Mouse (Mus musculus): Measurements from ENCODE around the gene Polm.

Gene Polm

GRCm38 (mm10) chr11:5855481-5855880 lies 17.7 kb upstream of the Polm start:
- in situ Hi-C loops (cut with MboI, MseI) = no loop called here

DNA sequence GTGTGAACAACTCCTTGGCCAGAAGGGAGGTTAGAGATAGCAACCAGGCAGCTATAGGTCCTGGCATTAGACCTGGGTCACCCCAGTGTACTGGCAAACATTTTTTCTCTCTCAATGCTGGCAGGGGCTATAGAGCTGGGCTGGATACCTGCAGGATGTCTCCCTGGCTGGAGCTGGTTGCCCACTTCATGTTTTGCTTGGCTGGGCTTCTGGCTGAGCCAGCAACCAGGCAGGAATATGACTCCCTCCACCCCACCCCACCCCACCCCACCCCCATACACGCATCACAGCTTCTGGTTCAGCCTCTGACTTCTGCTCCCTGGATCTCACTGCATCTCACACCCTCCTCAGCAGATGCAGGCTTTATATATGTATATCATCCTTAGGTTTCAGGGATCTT lies 14.5 kb upstream of the Polm start:
- in situ Hi-C loops (cut with MboI, MseI) = loop anchor here (5.0 kb wide), 1 partner anchor 55 kb away; no protein-coding TSS in a partner anchor

- in situ Hi-C loops (cut with MboI, MseI) = loop anchor here (5.0 kb wide), 1 partner anchor 56 kb away; no protein-coding TSS in a partner anchor
These were observed 13.4 kb upstream of the Polm start for GRCm38 (mm10) chr11:5851021-5851736.

DNA sequence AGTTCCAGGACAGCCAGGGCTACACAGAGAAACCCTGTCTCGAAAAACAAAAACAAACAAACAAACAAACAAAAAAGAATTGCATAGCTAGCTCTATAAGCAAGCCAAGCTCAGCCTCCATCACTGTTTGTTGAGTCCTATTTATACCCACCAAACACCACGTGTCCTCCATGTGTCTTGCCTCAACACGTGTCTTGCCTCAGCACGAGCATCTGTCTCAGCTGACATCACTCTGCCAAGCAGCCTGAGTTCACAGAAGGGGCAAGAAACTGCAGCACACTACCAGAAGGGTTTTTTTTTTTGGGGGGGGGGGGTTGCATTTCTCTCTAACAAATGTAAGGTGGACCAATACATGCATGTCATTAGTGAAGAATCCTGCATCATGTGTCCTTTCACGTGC lies 12.6 kb upstream of the Polm start:
- in situ Hi-C loops (cut with MboI, MseI) = loop anchor here (5.0 kb wide), 1 partner anchor 57 kb away; no protein-coding TSS in a partner anchor

DNA sequence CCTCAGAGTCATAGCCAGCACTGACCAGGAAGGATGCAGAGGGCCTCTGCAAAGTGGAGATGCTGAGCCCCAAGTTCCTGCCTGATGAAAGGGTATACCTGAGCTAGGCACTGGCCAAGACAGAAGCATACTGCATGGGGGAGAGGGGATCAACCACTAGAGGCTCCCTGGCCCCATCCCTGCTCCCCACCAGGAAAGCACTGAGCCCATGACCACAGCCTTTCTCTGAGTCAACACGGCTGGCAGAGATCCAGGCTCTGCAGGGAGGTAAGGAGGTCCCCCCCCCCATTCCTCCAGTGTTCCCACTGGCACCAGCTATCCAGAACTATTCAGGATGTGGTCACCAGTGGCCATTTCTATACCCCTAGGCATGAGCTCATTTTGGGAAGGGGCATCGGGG lies 11.5 kb upstream of the Polm start:
- in situ Hi-C loops (cut with MboI, MseI) = loop anchor here (5.0 kb wide), 1 partner anchor 52 kb away; no protein-coding TSS in a partner anchor

- in situ Hi-C loops (cut with MboI, MseI) = loop anchor here (5.0 kb wide), 1 partner anchor 51 kb away; no protein-coding TSS in a partner anchor
These were observed 10.9 kb upstream of the Polm start for GRCm38 (mm10) chr11:5848741-5849140.

- in situ Hi-C loops (cut with MboI, MseI) = loop anchor here (5.0 kb wide), 1 partner anchor 49 kb away; no protein-coding TSS in a partner anchor
These were observed 9.0 kb upstream of the Polm start for GRCm38 (mm10) chr11:5846639-5847345.

GRCm38 (mm10) chr11:5843131-5843530 lies 5.3 kb upstream of the Polm start:
- in situ Hi-C loops (cut with MboI, MseI) = no loop called here

DNA sequence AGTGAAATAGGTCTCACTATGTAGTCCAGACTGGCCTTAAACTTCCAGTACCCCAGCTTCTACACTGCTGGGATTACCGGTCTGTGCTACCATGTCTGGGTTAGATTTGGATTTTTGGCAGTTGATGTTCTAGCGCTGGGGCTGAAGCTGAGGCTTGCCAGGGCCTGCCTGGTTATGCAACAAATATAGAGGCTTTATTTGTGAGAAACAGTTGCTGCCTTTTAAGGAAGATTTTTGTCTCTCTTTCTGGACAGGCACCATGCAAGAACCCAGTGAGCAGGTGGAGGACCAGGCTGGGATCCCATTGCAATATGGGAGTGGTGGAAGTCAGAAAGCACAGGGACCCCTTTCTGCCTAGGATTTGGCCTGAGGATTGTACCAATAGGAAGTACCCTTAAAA lies 3.9 kb upstream of the Polm start:
- in situ Hi-C loops (cut with MboI, MseI) = no loop called here

DNA sequence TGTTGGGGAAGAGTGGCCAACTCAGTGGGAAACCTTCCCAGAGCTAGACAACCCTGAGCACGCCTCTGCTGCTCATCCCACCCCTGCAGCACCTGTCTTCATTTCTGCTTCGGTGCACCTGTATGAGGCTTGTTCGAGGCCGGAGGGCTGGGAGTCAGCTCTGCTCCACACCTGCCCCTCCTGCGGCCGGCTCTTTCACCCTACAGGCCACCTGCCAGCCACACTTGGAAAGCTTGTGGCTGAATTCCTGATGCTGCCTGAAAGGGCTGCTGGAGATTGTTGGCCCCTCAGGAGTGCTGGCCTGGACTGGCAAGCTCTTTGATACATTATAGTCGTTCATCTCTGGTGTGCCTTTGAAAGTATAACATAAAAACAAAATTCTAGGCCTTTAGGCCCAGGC lies 2.5 kb upstream of the Polm start:
- in situ Hi-C loops (cut with MboI, MseI) = no loop called here

DNA sequence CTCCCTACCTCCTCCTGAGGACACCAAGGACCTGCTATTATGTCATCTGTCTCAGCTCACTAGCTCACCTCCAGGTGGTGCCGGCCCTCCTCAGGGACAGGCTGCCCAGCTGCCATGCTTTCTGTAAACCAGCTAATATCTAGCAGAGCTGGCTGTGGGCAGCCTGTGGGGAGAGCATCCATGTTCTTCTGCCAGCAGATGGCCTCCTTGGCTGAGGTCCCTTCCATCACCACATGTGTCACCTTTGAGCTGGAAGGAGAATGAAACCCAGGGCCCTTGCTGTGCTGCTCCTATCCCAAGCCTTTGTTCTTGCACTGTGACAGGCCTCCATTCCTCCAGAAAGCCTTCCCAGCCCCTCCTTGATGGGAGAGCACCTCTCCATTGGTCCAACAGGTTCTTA lies 1.7 kb downstream of the Polm start:
- in situ Hi-C loops (cut with MboI, MseI) = no loop called here

DNA sequence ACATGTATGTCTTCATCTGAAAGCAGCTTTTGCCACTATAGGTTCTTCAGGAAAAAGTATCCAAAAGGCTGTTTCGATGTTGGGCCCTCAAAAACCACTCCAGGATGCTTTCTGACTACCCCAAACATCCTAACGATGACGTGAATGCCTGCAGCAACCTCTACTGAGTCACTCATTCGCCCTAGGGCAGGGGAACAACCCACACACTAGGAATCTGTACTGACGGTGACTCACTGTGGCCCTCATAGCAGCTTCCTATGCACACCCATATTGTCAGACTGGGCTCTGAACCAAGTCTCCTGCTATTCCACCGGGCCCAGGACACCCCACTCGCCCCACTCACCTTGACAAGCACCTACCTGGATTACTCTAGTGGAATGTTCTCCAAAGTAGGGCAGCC lies 2.8 kb downstream of the Polm start:
- in situ Hi-C loops (cut with MboI, MseI) = no loop called here

DNA sequence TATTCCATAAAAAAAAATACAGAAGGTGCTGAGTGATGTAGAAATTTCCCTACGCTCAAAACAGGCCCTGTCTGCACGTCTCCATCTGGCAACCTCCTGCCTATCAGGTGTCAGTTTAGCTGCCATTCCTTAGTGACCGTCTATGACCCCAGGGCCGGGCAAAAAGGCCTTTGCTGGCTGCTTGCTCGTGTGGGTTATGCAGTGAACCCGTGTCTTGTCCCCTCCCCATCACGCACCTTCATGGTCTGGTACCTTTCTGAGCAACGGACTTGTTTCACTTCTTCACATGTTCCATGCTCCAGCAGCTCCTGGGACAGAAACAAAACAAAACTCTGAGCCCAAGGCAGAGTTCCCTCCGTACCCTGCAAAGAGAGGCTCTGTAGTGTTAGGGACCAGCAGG lies 3.3 kb downstream of the Polm start:
- in situ Hi-C loops (cut with MboI, MseI) = no loop called here

DNA sequence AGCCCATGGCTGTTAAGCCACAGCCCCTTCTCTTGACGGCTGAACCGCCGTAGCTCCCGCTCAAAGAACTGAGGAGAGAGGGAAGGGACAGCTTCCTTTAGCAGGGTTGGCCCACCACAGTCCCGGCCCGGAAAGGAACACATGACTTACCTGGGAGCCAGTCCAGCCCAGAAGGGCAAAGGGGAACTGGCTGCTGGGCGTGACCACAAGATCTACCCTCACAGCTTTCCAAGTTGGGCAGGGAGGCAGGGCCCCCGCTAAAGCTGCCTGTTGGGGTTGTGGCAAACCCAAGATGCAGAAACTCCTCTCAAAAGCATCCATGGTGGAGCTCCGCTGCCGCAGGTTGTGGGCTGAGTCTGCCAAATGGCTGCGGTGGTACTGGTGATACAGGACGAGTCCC lies 8.5 kb downstream of the Polm start:
- in situ Hi-C loops (cut with MboI, MseI) = no loop called here

DNA sequence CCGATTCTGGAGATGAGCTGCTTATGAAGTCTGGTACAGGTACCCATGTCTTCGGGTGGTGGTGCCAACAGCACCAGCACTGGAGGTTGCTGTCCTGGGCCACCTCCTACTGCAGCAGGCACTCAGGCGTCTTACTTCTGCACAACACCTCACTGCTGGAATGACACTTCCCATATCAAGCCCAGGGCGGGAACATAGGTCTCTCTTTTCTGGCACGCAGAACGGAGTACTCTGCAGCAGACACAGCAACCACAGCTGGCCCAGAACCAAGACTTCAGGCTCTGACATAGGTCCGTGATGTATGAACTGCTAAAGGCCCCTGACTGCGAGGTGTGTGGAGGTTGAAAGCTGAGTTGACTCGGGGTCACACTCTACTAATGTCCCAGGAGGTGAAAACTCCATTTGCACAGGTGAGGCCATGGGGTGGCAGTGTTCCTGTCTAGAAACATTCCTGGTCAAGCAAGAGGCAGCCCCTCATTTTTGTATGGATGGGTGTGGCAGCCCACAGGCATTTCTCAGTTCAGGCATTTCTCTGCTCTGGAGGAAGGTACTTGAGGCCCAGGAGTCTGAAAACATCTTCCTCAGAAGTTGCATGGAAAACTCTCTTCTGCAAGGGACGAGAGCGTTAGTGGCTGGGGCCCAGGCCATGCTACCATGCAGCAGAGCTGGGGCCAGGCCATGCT lies 9.2 kb downstream of the Polm start:
- in situ Hi-C loops (cut with MboI, MseI) = no loop called here

GRCm38 (mm10) chr11:5827931-5828330 lies 9.9 kb downstream of the Polm start:
- in situ Hi-C loops (cut with MboI, MseI) = no loop called here

DNA sequence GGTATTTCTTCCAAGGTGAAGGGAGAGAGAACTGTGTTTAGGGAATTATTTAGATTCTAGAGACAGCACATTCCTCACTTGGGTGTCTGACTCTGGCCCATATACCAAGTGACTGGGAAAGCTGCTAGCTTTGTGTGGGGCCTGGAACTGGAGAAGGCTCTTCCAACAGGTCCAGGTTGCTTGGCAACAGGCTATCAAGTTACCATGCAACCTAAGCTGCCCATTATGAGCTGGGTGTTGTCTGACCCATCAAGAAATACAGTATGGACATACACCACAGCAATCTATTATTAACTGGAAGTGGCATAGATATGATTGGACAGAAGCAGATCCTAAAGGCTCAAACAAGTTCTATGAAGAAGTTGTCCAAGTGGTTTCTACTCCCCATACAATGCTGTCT lies 12.4 kb downstream of the Polm start:
- in situ Hi-C loops (cut with MboI, MseI) = no loop called here

- in situ Hi-C loops (cut with MboI, MseI) = no loop called here
These were observed 18.6 kb downstream of the Polm start for GRCm38 (mm10) chr11:5819223-5819622.

DNA sequence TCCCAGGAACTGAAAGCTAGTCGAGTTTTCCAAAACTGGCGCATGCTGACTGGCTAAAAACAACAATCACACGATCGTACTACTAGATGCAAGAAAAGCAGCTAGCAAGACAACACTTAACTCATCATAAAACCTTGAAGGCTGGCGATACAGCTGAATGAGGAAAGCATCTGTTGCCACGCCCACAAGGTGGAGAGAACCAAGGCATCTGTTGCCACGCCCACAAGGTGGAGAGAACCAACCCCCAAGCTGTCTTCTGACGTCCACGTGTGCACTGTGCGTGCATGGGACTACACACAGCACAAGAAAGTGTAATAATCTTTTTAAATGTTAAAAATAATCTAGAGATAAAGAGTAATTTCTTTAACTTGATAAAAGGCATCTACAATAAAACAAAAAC lies 24.4 kb downstream of the Polm start:
- in situ Hi-C loops (cut with MboI, MseI) = no loop called here

DNA sequence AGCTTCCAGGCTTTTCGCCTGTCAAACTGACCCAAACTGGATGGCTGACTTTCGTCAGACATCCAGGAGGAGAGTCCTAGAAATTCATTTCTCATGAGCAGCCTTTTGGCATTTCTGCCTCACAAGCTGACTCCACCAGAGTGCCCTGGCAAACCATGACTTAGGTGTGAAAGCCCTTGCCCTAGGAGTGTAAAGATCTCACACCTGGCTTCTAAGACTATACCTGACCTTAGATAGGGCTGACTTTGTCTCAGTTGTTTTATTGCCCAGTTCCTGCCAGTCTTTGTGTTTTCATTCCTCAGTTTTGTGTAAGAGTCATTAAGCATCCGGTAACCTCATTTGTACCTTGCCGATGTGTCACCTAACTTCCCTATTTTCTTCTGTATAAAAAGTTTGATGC lies 28.3 kb downstream of the Polm start:
- in situ Hi-C loops (cut with MboI, MseI) = loop anchor here (5.0 kb wide), 1 partner anchor 93 kb away; no protein-coding TSS in a partner anchor

DNA sequence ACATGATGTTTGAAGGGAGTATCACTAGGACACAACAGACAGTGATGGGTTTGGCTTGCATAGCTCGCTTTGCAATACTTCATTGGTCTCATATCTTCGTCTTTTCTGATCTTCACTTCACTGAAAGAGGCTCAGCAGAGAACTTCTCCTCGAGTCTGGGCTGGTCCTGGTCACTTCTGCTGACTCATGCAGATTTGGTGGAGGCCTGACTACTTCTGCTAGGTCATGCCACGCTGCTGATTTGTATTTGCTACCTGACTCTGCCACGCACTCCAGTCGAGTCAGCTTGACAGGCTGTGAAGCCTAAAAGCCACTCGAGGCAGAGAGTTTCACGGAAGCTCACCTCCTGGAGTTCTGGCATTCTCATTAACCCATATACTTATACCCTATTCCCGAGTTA lies 29.9 kb downstream of the Polm start:
- in situ Hi-C loops (cut with MboI, MseI) = loop anchor here (5.0 kb wide), 1 partner anchor 94 kb away; no protein-coding TSS in a partner anchor

DNA sequence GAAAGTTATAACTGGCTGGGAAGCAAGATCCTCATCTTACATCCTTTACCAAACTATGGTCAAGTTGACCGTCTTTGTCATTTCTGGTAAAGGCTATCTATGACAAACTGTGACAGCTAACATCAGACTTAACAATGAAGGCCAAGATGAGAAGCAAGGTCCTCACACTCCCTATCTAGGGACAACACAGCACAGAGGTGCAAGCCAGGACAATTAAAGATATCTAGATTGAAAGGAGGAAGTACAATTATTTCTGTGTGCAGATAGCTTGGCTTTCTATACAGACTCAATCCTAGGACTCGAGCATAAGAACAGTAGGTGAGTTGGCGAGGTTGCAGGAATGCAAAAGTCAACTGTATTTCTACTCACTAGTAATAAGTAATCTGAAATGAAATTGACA lies 32.1 kb downstream of the Polm start:
- in situ Hi-C loops (cut with MboI, MseI) = loop anchor here (5.0 kb wide), 1 partner anchor 97 kb away; no protein-coding TSS in a partner anchor

Measured in T-helper 1 cell (primary cell).